Mouse (Mus musculus): ENCODE measurements at regions not wholly inside any gene's neighbourhood (a gene's known extent, or its start where the extent isn't known, plus 50 kb on each side); places are given as distances from the start of the nearest gene placed in this dataset.
A peak's percentile ranks its signal among the peaks of the same experiment; 100 is the strongest.

GRCm38 (mm10) chr15:93789762-93790161, 194.1 kb upstream of the Prickle1 start:
- H3K27ac ChIP-seq: no peak overlapping the region
- no peak for TF ChIP-seq CTCF (IDR thresholded peaks at IDR 0.05; ENCODE audit: low read depth)

DNA sequence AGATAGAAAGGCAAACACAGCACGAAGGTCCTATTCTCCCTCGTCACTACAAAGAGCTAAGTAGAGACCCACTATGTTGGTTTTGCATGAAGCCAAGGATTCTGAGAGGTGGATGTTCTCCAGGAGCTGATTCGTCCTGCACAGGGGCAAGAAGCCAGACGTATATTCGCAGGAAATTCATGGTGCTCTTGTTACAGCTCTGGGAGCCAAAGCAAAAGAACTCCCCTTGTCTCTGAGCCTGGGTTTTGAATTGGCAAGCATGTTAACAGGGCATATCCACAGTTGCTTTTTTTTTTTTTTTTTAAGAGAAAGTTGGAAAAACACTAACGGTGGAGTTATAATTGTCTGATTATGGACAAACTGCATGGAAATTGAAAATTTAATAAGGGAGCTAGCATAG, 191.7 kb upstream of the Prickle1 start:
- H3K36me3 ChIP-seq (ENCODE audit: insufficient read depth, low read length): no peaks in the 10 kb centered on the region
- H3K4me2 ChIP-seq (ENCODE audit: low read depth, low read length): no peak overlapping the region
- no peaks in the 10 kb centered on the region for H3K27me3 ChIP-seq (ENCODE audit: insufficient read depth, low read length)
- no peak overlapping the region for H3K4me3 ChIP-seq (ENCODE audit: low read length)
- TF ChIP-seq CTCF (IDR thresholded peaks at IDR 0.05; ENCODE audit: low read depth): no peak
- ATAC-seq (no peak), DNase-seq (ENCODE audit: low spot score) (no peak)
- WGBS: 88% methylated on average over 6 of the region's 6 CpGs
- no peak overlapping the region for H3K27ac ChIP-seq
- H3K9me3 ChIP-seq (ENCODE audit: low read length): no peaks in the 10 kb centered on the region
- H3K4me1 ChIP-seq (ENCODE audit: insufficient read depth, low read length): no peaks in the 10 kb centered on the region
- H3K9ac ChIP-seq (replicated peaks; ENCODE audit: low read length): no peak overlapping the region

More at GRCm38 (mm10) chr15:93789762-93790161, 194.1 kb upstream of the Prickle1 start:
- Histone ChIP-seq H3K36me3 (ENCODE audit: insufficient read depth, low read length) (no peaks in the 10 kb centered on the region), H3K9me3 (ENCODE audit: low read length) (no peaks in the 10 kb centered on the region), H3K4me2 (ENCODE audit: low read depth, low read length) (no peak overlapping the region), H3K4me1 (ENCODE audit: insufficient read depth, low read length) (no peaks in the 10 kb centered on the region), H3K9ac (replicated peaks; ENCODE audit: low read length) (no peak overlapping the region), H3K27me3 (ENCODE audit: insufficient read depth, low read length) (no peaks in the 10 kb centered on the region), H3K4me3 (ENCODE audit: low read length) (no peak overlapping the region)
- 72% methylated on average over 3 of the region's 3 CpGs for WGBS
- DNase-seq (ENCODE audit: low spot score): no peak
- no peak for ATAC-seq

DNA sequence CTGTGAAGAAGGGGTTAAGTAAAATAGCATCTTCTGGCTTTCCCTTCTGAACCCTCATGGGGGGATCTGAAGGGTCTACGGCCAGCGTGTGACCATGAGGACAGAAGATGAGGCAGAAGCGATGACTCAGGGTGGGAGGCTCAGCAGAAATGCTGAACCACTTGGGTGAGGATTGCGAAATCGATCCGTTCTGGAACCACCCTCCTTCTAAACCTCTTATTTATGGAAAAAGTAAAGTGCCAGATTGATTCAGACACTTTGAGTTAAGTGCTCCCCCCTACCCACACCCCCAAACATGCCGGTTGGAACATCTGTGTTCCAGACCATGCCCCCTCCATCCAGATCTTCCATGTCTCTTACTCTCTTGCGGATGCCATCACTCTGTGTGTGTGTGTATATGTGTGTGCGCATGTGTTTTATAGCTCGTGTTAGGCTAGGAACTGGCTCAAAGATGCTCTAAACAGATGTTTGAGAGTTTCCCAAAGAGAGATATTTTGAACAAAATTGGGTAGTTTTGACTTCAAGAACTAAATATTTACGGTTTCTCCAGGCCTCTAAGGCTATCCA, 190.2 kb upstream of the Prickle1 start:
- Histone ChIP-seq H3K27me3 (ENCODE audit: insufficient read depth, low read length) (no peaks in the 10 kb centered on the region), H3K4me2 (ENCODE audit: low read depth, low read length) (no peak overlapping the region), H3K27ac (no peak overlapping the region), H3K4me1 (ENCODE audit: insufficient read depth, low read length) (no peaks in the 10 kb centered on the region), H3K9ac (replicated peaks; ENCODE audit: low read length) (no peak overlapping the region), H3K4me3 (ENCODE audit: low read length) (no peak overlapping the region), H3K36me3 (ENCODE audit: insufficient read depth, low read length) (no peaks in the 10 kb centered on the region), H3K9me3 (ENCODE audit: low read length) (no peaks in the 10 kb centered on the region)
- WGBS: 90% methylated on average over 11 of the region's 11 CpGs
- no peak for DNase-seq (ENCODE audit: low spot score)
- no peak for ATAC-seq
- no peak for TF ChIP-seq CTCF (IDR thresholded peaks at IDR 0.05; ENCODE audit: low read depth)

- H3K4me3 ChIP-seq (ENCODE audit: low read length): no peak overlapping the region
- DNase-seq (ENCODE audit: low spot score) (no peak), ATAC-seq (no peak)
- H3K9me3 ChIP-seq (ENCODE audit: low read length): no peaks in the 10 kb centered on the region
- H3K4me2 ChIP-seq (ENCODE audit: low read depth, low read length): no peak overlapping the region
- H3K9ac ChIP-seq (replicated peaks; ENCODE audit: low read length): no peak overlapping the region
- WGBS: 83% methylated on average over 4 of the region's 4 CpGs
- TF ChIP-seq CTCF (IDR thresholded peaks at IDR 0.05; ENCODE audit: low read depth): no peak
- no peaks in the 10 kb centered on the region for H3K36me3 ChIP-seq (ENCODE audit: insufficient read depth, low read length)
- no peaks in the 10 kb centered on the region for H3K27me3 ChIP-seq (ENCODE audit: insufficient read depth, low read length)
- no peak overlapping the region for H3K27ac ChIP-seq
- H3K4me1 ChIP-seq (ENCODE audit: insufficient read depth, low read length): no peaks in the 10 kb centered on the region
These were observed 188.0 kb upstream of the Prickle1 start for GRCm38 (mm10) chr15:93783736-93784135.

DNA sequence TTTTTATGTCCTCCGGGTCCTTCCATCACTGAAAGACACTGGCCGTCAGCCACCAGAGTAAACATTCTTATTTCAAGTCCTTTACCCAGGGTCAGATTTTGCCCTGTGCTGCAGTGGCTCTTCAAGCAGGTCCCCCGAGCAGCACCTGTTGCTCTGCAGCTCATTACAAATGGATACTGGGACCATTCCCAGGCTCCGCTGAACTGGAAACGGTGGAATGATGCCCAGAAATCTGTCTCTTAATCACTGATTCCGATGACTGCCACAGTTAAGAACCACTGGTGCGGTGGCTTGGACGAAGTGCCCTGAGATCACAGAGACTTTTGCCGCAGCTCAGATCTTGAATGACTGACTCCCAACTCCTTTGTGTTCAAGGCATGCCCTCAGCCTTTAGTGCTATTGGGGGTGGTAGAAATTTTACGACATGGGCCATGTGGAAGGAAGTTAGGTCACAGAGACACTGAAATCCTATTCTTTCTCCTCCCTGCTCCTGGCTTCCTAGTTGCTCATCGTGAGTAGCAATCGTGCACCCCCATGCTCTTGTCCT, 179.6 kb upstream of the Prickle1 start:
- H3K4me2 ChIP-seq (ENCODE audit: low read depth, low read length): no peak overlapping the region
- no peaks in the 10 kb centered on the region for H3K36me3 ChIP-seq (ENCODE audit: insufficient read depth, low read length)
- no peaks in the 10 kb centered on the region for H3K27me3 ChIP-seq (ENCODE audit: insufficient read depth, low read length)
- WGBS: 36% methylated on average over 12 of the region's 12 CpGs
- H3K9me3 ChIP-seq (ENCODE audit: low read length): no peaks in the 10 kb centered on the region
- H3K27ac ChIP-seq: no peak overlapping the region
- ATAC-seq (peak; percentile 80), DNase-seq (ENCODE audit: low spot score) (peak; percentile 90)
- H3K4me1 ChIP-seq (ENCODE audit: insufficient read depth, low read length): no peaks in the 10 kb centered on the region
- H3K4me3 ChIP-seq (ENCODE audit: low read length): no peak overlapping the region
- no peak overlapping the region for H3K9ac ChIP-seq (replicated peaks; ENCODE audit: low read length)
- no peak for TF ChIP-seq CTCF (IDR thresholded peaks at IDR 0.05; ENCODE audit: low read depth)

DNA sequence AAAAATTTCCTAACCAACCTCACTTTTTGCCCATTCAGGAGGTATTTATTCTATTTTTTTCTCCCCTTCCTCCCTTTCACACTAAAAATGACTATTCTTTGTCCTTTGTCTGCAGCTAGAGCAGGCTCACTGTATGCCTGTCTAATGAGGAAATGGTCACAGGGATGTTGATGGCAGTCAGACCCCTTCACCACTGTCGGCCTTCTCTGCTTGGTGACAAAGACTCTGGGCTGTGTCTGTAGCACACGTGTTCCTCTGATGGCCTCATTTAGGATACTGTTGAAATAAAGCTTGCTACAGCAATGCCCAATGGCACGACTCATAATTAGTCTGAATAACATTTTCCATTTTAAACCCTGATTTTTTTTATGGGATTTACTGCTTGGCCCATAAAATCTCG, 178.6 kb upstream of the Prickle1 start:
- WGBS: 62% methylated on average over 4 of the region's 4 CpGs
- DNase-seq (ENCODE audit: low spot score) (no peak), ATAC-seq (no peak)
- no peak overlapping the region for H3K4me2 ChIP-seq (ENCODE audit: low read depth, low read length)
- H3K36me3 ChIP-seq (ENCODE audit: insufficient read depth, low read length): no peaks in the 10 kb centered on the region
- H3K4me1 ChIP-seq (ENCODE audit: insufficient read depth, low read length): no peaks in the 10 kb centered on the region
- H3K27ac ChIP-seq: no peak overlapping the region
- no peaks in the 10 kb centered on the region for H3K27me3 ChIP-seq (ENCODE audit: insufficient read depth, low read length)
- no peak for TF ChIP-seq CTCF (IDR thresholded peaks at IDR 0.05; ENCODE audit: low read depth)
- no peak overlapping the region for H3K4me3 ChIP-seq (ENCODE audit: low read length)
- no peaks in the 10 kb centered on the region for H3K9me3 ChIP-seq (ENCODE audit: low read length)
- no peak overlapping the region for H3K9ac ChIP-seq (replicated peaks; ENCODE audit: low read length)

DNA sequence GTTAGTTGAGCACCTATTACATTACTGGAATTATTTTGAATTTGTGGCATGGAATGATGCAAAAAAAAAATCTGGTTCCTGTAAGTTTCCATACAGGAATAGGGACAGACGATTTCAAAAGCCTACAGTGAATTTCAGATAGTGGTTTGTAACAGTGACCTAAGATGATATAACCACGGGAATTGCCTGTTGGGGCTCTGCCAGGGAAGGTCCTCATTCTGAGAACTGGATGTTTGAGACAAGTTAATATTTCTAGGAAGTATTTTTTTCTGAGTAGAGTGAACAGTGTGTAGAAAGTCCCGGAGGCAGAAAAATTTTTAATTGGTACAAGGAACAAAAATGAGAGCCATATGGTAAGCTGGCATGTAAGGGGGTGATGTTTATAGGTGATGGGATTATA, 171.3 kb upstream of the Prickle1 start:
- Histone ChIP-seq H3K27me3 (ENCODE audit: insufficient read depth, low read length) (no peaks in the 10 kb centered on the region), H3K36me3 (ENCODE audit: insufficient read depth, low read length) (no peaks in the 10 kb centered on the region), H3K4me3 (ENCODE audit: low read length) (no peak overlapping the region), H3K9ac (replicated peaks; ENCODE audit: low read length) (no peak overlapping the region), H3K4me1 (ENCODE audit: insufficient read depth, low read length) (no peaks in the 10 kb centered on the region), H3K4me2 (ENCODE audit: low read depth, low read length) (no peak overlapping the region), H3K9me3 (ENCODE audit: low read length) (no peaks in the 10 kb centered on the region), H3K27ac (no peak overlapping the region)
- no peak for ATAC-seq
- DNase-seq (ENCODE audit: low spot score): no peak
- WGBS: 75% methylated on average over 3 of the region's 3 CpGs
- TF ChIP-seq CTCF (IDR thresholded peaks at IDR 0.05; ENCODE audit: low read depth): no peak
